Mouse (Mus musculus) midbrain, embryonic 13.5 days (tissue): ENCODE data around the gene Arhgap40. TPM values are rescaled to one million over a fixed set of nuclear protein-coding genes. Genes with fewer than 3 reads are reported as not detected.

ENCODE experiments used
- ATAC-seq: fragments of 200-750 bp; cut with Nextera tagmentation; 2 replicates; pipeline ENCODE4 v1.8.0; 2017; ENCODE audit warnings: mild to moderate bottlenecking, moderate TSS enrichment, moderate library complexity
- H3K27ac ChIP-seq: fragments of 300-500 bp; sonication (generic); 2 replicates; pipeline ENCODE4 v1.5.1; 2015; ENCODE audit warnings: inconsistent platforms, mild to moderate bottlenecking, moderate library complexity
- H3K27me3 ChIP-seq: fragments of 300-500 bp; sonication (generic); 2 replicates; pipeline ENCODE4 v1.6.1; 2015; ENCODE audit warnings: mild to moderate bottlenecking, inconsistent platforms
- H3K36me3 ChIP-seq: fragments of 300-500 bp; sonication (generic); 2 replicates; pipeline ENCODE4 v1.6.1; 2015; ENCODE audit warnings: mild to moderate bottlenecking, inconsistent platforms
- H3K4me1 ChIP-seq: fragments of 300-500 bp; sonication (generic); replicated peaks from 2 replicates; pipeline ENCODE4 v1.6.1; 2015; ENCODE audit warnings: inconsistent platforms
- H3K4me2 ChIP-seq: fragments of 300-500 bp; sonication (generic); replicated peaks from 2 replicates; pipeline ENCODE4 v1.6.1; 2015; ENCODE audit warnings: moderate library complexity, mild to moderate bottlenecking, inconsistent platforms
- H3K4me3 ChIP-seq: fragments of 300-500 bp; sonication (generic); replicated peaks from 2 replicates; pipeline ENCODE4 v1.5.1; 2015; ENCODE audit warnings: mild to moderate bottlenecking, inconsistent platforms
- H3K9ac ChIP-seq: fragments of 300-500 bp; sonication (generic); replicated peaks from 2 replicates; pipeline ENCODE4 v1.6.1; 2015; ENCODE audit warnings: mild to moderate bottlenecking, inconsistent platforms
- H3K9me3 ChIP-seq: fragments of 300-500 bp; sonication (generic); 2 replicates; pipeline ENCODE4 v1.6.1; 2016; ENCODE audit warnings: mild to moderate bottlenecking, inconsistent platforms
- WGBS: fragments of 180-500 bp; shearing (Covaris S2); methylation state at CpG from one replicate; pipeline ENCODE4 v1.1.7; 2015; 5-methylcytosine and 5-hydroxymethylcytosine counted together
- polyA plus RNA-seq: library from polyadenylated mRNA; unstranded; fragments of >200 nt; fragmentation: Nextera tagmentation; extraction: Ambion mirVana; gene quantifications from 2 replicates; pipeline ENCODE4 v1.2.1, GENCODE M21; 2015

Arhgap40 gene
- polyA plus RNA-seq, 1 experiment from 2014 or later: 0.58 TPM

- Histone ChIP-seq H3K4me2 (no peak overlapping the region), H3K27me3 (no peaks in the 10 kb centered on the region), H3K36me3 (no peaks in the 10 kb centered on the region), H3K9ac (no peak overlapping the region), H3K27ac (no peak overlapping the region), H3K9me3 (no peaks in the 10 kb centered on the region), H3K4me3 (no peak overlapping the region), H3K4me1 (peaks cover 37% of the 10 kb centered on the region)
- ATAC-seq: no peak
- 54% methylated on average over 3 of the region's 3 CpGs for WGBS
Measured at GRCm38 (mm10) chr2:158590495-158590894, 77.9 kb downstream of the Arhgap40 start.

- no peak overlapping the region for H3K4me3 ChIP-seq
- peaks cover 45% of the 10 kb centered on the region for H3K4me1 ChIP-seq
- no peaks in the 10 kb centered on the region for H3K36me3 ChIP-seq
- no peaks in the 10 kb centered on the region for H3K27me3 ChIP-seq
- ATAC-seq: peak; percentile 25
- H3K4me2 ChIP-seq: no peak overlapping the region
- H3K9me3 ChIP-seq: no peaks in the 10 kb centered on the region
- 0 out of 2 replicates have a peak overlapping the region, but pooled peaks have one; percentile 35 for H3K27ac ChIP-seq
- no peak overlapping the region for H3K9ac ChIP-seq
- WGBS: 46% methylated on average over 5 of the region's 5 CpGs
Measured at GRCm38 (mm10) chr2:158591286-158591685, 78.7 kb downstream of the Arhgap40 start.

GRCm38 (mm10) chr2:158593371-158593770, 80.8 kb downstream of the Arhgap40 start:
- Histone ChIP-seq H3K9ac (no peak overlapping the region), H3K27ac (no peak overlapping the region), H3K4me2 (no peak overlapping the region), H3K9me3 (no peaks in the 10 kb centered on the region), H3K27me3 (no peaks in the 10 kb centered on the region), H3K4me1 (peaks cover 50% of the 10 kb centered on the region), H3K36me3 (no peaks in the 10 kb centered on the region), H3K4me3 (no peak overlapping the region)
- 80% methylated on average over 4 of the region's 4 CpGs for WGBS
- ATAC-seq: no peak

GRCm38 (mm10) chr2:158595103-158595502, 82.5 kb downstream of the Arhgap40 start:
- Histone ChIP-seq H3K36me3 (no peaks in the 10 kb centered on the region), H3K4me2 (peak overlapping the region; percentile 34), H3K27ac (peak overlapping the region; percentile 70), H3K27me3 (no peaks in the 10 kb centered on the region), H3K4me3 (peak overlapping the region; percentile 0; the same call in 1 of the 2 replicates), H3K9ac (no peak overlapping the region; the same call in 1 of the 2 replicates), H3K4me1 (peaks cover 56% of the 10 kb centered on the region), H3K9me3 (no peaks in the 10 kb centered on the region)
- under 1% methylated on average over 12 of the region's 12 CpGs for WGBS
- ATAC-seq: peak; percentile 68

- H3K9me3 ChIP-seq: no peaks in the 10 kb centered on the region
- 13% methylated on average over 7 of the region's 7 CpGs for WGBS
- H3K4me3 ChIP-seq: peak overlapping the region; percentile 0; the same call in 1 of the 2 replicates
- peaks cover 60% of the 10 kb centered on the region for H3K4me1 ChIP-seq
- H3K27me3 ChIP-seq: no peaks in the 10 kb centered on the region
- H3K36me3 ChIP-seq: no peaks in the 10 kb centered on the region
- peak overlapping the region; percentile 34 for H3K4me2 ChIP-seq
- no peak overlapping the region for H3K9ac ChIP-seq
- H3K27ac ChIP-seq: peak overlapping the region; percentile 70
- ATAC-seq: peak; percentile 55; the same call in 1 of the 2 replicates
Measured at GRCm38 (mm10) chr2:158595577-158595976, 83.0 kb downstream of the Arhgap40 start.

GRCm38 (mm10) chr2:158596803-158597202, 84.2 kb downstream of the Arhgap40 start:
- Histone ChIP-seq H3K27me3 (no peaks in the 10 kb centered on the region), H3K36me3 (no peaks in the 10 kb centered on the region), H3K9me3 (no peaks in the 10 kb centered on the region), H3K4me3 (no peak overlapping the region), H3K27ac (0 out of 2 replicates have a peak overlapping the region, but pooled peaks have one; percentile 70), H3K4me2 (no peak overlapping the region), H3K9ac (no peak overlapping the region), H3K4me1 (peaks cover 66% of the 10 kb centered on the region)
- no peak for ATAC-seq
- 74% methylated on average over 1 of the region's 1 CpGs for WGBS

Other genes with a start within 250 kb of the Arhgap40 start
- 1.4 and 2.1 TPM in 2 replicates for gene Lbp, start 206.3 kb upstream of the Arhgap40 start, polyA plus RNA-seq
- gene Snhg11, start 137.2 kb upstream of the Arhgap40 start, polyA plus RNA-seq: 241 and 271 TPM in 2 replicates
- 21.4 and 23.0 TPM in 2 replicates for gene Ralgapb, start 102.9 kb upstream of the Arhgap40 start, polyA plus RNA-seq
- gene Adig, start 10.2 kb upstream of the Arhgap40 start, polyA plus RNA-seq: not detected in 2 replicates
- gene Slc32a1, start 98.0 kb downstream of the Arhgap40 start, polyA plus RNA-seq: 6.5 and 8.3 TPM in 2 replicates
- 10.9 and 14.6 TPM in 2 replicates for gene Actr5, start 112.1 kb downstream of the Arhgap40 start, polyA plus RNA-seq
- gene Ppp1r16b, start 152.6 kb downstream of the Arhgap40 start, polyA plus RNA-seq: 8.4 and 8.7 TPM in 2 replicates